Mouse (Mus musculus): Measurements from ENCODE around the gene Grap2. TPM values are rescaled to one million over a fixed set of nuclear protein-coding genes. Genes with fewer than 3 reads are reported as not detected.
"Not testable (repeated sequence)": the region's sequence is repeated elsewhere in the genome, so short reads cannot be mapped to it uniquely, and the experiment has no call there.

The Grap2 gene
- total RNA-seq, 2 experiments from 2014 or later: 0.32 to 0.75 TPM

DNA sequence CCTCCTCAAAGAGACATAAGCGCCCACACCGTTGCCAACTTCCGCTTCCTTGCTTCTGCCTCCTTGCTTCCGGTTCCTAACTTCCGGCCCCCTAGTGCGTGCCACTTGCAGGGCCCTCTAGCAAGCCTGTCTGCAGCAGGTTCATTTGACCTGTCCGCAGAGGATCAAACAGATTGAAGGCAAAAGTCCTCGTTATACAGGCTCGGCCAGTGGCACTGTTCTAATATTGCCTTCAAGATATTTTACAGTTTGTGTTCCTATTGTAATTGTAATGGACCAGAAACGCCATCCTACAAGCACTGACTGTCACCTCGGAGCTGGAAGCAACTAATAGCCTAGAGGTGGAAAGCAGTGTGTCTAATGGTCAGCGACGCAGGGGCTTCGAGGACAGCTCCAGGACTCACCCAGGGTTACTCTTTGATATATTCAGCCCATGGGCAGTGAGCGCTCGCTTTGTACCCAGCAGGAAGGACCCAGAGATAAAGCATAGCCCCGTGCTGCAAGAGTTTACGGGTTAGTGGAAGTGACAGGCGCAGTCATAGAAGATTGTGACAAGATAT, 7.2 kb upstream of the Grap2 start, which contains the start of gene Enthd1:
Gene Enthd1 (minus strand): TSS at position 51 of the 560 bp plus-strand sequence.
- no peak for DNase-seq (ENCODE audit: low spot score in 2 of 2)

DNA sequence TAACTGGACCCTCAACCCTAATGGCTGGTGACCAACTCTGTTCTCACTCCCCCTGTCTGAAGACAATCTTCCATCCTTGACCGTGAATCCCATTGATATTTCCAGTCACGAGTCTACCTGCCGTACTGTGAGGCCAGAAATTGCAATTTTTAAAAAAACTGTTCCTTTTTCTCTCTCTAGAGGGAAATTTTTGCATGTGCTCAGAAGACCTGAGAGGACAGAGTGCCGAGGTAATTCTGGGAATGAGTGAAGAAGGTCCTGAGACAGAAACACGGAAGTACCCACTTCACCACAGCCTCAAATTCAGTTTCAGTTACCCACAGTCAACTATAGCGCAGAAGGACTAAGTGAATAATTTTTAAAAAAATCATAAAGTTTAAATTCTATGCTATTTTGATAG, 5.7 kb upstream of the Grap2 start:
- no peak for DNase-seq (ENCODE audit: low spot score in 2 of 2)

DNA sequence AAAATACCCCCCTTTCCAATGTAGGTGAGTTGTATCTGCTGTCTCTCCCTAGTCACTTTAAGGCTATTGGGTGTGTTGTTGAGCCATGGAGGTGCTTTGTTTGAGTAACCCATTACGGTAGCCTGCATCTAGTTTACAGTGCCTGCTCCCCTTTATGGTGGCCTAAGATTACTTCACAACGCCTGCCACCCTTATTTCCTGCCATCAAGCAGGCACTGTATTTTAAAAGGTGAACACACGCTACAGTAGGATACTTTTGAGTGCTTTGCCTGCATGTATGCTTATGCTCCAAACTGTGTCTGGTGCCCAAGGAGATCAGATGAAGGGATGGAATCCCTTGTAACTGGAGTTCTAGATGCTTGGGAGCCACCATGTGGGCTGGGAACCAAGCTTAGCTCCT, 5.3 kb upstream of the Grap2 start:
- DNase-seq (ENCODE audit: low spot score in 2 of 2): no peak

DNA sequence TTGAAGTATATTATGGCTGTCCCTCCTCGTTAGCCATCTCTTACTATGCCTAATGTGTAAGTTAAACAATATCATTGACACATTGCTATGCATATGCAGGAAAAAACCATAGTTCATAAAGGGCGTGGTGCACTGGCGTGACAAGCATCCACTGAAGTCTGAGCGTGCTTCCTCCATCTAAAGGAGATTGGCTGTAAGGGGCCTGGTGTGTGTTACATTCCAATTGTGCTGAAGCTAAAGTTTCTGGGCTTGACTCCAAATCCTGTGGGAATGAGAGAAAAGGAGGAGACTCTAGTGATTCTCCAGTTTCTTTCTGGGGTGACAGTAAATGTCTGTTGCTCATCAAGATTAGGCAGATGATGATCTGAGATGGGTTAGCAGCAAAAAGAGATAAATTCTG, 4.7 kb upstream of the Grap2 start:
- no peak for DNase-seq (ENCODE audit: low spot score in 2 of 2)

DNA sequence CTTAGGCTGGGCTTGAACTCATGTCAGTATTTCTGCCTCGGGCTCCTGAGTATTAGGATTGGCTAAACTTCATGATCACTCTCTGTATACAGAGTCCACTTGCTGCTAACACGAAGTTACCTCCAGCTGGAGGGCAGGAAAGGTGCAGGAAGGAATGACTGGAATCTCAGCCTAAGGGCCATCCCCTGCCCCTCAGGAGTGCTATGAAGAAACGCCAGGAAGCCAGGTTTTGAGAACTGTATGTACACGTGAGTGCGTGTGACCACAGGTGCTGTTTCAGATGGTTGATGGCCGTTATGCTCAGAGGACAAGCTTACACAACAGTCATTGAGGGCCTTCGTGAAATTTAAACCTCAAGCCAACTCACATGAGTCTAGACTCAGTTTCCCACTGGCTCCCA, 3.2 kb upstream of the Grap2 start:
- DNase-seq (ENCODE audit: low spot score in 2 of 2): no peak

DNA sequence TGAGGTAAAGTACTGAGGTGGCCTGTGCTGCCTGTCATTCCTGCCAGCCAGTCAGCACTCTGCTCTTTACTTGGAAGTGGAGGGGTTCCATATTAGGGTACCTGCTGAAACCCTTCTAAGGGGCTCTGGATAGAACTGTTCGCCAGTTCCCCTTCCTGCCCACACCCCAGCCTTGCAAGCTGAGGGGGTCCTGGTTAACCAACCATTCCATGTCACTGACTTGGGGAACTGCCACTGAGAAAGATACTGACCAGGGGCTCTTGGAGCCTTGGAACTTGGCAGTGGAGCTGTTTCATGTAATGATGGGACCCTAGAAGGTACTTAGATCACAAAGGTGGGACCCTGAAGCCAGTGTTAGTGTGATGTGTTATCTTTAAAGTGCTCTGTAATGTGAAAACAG, 2.2 kb upstream of the Grap2 start:
- DNase-seq (ENCODE audit: low spot score in 2 of 2): no peak

DNA sequence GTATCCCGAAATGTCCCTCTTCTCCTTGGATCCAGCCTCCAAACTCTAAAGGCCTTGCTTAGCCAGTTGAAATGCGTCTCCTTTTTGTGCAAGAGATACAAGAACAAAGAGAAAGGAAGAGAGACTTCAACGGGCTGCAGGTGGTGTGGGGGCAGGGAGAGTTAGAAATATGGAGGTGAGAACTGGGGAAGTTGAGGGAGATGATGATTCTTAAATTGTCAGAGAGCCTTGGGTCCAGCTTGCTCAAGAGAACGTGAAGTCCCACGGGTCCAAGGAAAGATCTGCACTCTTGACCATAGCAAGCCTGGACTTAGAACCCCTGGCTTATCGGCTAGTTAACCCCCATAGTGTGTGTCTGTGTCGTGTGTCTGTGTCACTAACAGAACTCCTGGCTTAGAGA, 783 bp upstream of the Grap2 start:
- DNase-seq (ENCODE audit: low spot score in 2 of 2): no peak

DNA sequence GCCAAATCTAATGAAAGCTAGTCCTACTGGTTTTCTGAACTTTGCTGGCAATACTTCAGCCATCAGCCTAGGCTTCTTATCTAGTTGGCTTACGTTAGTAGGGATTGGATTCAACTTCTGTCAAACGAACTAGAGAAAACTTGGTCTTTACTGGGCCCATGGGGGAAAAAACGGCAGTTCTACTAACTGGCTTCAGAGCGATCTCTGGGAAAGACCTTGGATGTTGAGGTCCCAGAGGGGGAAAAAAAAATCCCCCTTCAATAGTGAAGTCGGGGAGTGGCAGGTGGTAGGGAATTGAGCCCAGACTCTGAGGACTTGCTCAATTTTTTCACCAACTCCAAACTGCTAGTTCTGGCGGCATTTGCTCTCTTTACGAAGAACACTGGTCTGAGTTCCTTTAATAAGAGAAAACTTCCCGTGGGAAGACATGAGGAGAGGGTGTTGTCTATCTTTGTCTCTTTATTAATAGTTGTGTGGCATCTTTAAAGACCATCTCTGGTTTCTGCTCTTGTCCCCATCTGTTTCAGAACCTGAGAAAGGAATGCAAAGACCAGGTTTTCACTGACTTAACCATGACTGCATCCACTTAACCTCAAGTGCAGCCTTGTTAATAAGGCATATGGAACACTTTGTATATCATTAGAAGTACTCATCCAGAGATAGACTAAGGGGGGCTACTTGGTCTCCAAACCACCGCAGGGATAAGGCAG, 572 bp downstream of the Grap2 start:
- DNase-seq (ENCODE audit: low spot score in 2 of 2): no peak

DNA sequence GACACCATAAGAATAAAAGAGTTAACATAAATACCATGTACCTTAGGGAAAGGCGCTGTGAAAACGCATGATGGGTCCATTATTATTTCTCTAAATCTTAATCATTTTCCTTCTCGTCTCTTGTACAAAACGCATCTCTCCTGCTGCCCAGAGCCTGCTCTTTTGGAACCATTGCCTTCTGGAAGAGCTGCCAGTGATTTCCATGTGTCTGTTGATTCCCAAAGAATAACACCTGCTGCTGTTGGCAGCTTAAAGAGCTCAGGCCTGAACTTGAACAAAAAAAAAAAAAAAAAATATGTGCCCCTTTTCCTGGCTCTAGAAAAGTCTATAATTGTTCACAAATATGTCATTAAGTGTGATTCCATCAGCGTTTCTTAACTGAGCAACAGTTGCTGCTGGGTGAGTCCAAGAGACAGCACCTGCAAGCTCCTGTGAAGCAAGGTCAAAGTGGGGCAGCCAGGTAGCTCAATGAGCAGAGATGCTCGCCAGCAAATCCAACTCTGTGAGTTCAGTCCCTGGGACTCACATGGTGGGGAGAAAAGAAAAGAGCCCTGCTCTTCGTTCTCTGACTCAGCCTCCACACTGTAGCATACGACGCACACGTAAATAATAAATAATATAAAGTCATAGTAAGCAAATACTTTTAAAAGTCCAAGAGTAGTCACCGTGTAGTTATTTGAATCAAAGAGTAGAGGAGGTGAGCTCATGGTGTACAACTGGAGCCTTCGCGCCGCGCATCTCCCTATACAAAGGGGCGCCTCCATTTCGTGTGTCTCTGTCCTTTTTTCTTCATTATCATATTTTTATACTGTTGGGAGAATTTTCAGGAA, 2.0 kb downstream of the Grap2 start:
- no peak for DNase-seq (ENCODE audit: low spot score in 2 of 2)

DNA sequence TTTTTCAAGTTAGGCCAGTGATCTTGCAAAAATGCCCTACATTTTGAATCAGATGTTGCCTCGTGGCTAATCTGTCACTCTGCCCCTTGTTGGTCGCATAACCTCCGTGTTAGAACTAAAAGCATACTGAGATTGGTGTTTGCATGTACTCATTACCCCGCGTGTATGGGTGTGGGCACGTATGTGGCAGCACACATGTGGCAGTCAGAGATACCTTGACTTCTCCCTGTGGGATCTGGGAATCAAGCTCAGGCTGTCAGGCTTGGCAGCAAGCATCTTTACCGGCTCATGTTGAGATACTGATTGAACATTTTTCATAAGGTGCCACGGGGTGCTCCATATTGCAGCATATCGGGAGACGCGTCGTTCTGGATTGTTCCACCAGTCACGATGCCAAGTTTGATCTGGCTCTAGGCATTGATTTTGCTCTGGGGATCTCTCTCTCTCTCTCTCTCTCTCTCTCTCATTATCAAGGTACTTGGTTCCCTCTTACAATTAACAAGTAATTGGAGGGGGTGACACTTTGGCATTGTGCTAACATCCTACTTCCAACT, 3.5 kb downstream of the Grap2 start:
- no peak for DNase-seq (ENCODE audit: low spot score in 2 of 2)

DNA sequence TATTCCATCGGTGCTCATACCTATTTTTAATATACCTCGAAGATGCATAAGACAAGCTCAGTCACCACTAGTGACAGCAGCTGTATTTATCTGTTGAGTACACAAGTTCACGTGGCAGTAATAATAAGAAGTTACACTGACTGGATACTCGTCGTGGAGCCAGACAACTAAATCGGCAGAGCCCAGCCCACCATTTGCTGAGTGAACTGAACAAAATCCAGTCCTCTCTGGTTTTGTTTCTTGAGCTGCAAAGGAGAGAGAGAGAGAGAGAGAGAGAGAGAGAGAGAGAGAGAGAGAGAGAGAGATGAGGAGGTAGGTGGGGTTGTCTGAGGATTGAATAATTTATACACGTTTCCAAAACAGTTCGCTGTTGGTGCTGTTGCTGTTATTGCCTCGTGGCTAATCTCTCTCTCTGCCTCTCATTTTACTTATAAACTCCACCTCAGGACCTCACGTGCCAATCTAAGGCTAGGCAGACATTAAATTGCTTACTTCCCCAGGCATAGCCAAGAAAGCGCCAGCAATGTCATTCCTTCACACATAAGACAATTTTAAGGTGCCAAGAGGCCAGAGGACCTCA, 4.1 kb downstream of the Grap2 start:
- DNase-seq (ENCODE audit: low spot score in 2 of 2): no peak

DNA sequence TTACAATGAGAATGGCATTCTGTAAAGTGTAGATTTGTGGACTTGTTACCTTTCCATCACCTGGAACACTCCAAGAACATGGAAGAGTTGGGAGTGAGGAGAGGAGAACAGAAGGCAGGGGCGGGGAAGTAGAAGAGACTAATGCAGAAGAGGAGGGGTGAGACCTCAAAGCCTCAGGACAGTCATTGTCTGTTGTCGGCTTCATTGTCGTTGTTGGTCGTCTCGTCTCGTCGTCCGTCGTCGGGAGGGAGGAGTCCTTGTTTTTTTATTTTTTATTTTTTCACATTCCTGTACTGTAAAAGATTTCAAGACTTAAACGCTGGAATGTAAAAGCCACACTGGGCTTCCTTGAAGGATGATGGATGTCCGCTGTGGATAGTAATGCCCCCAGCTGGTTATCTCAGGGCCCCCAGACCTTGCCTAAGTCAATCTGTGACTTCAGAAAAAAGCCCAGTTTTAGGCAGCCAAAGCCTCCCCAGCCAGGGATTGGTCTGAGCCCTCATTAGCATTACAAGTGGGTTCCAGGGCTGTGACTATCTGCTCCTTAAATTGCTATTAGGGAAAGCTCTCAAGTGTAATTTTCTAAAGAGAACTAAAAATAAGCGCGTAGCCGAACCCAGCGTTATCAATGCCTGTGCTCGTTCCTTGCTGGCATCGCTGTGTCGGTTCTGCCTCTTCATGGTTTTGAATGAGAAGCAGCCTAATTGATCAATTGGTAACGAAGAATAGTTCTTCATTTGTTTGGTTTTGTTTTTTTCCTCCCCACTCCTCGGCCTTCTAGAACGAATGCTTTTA, 5.0 kb downstream of the Grap2 start:
- no peak for DNase-seq (ENCODE audit: low spot score in 2 of 2)

DNA sequence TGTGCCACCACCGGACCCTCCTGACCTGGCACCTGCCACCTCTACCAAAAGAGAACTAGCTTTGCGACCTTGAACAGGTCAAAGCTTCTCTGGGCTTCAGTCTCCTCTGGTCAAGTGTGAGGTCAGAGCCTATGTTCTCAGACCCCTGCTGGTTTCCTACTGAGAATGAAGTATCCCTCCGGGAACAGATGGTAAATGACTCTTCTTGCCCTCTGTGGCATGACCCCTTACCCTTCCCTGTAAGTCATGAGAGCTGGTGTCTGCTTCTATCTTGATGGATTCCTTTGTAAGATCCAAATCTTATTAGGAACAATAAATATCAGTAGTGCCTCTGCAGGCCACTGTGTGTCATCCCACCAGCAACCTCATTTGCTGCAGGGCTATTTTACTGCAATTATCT, 6.7 kb downstream of the Grap2 start:
- DNase-seq (ENCODE audit: low spot score in 2 of 2): no peak

DNA sequence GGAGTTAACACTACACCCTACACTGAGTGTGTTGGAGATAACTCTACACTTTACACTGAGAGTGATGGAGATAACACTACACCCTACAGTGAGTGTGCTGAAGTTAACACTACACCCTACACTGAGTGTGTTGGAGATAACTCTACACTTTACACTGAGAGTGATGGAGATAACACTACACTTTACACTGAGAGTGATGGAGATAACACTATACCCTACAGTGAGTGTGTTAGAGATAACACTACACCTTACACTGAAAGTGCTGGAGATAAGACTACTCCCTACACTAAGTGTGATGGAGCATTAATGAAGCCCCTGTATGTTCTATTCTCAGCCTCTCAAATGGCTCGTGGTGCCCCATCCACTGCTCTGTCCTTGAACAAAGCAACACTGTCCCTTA, 8.2 kb downstream of the Grap2 start:
- DNase-seq (ENCODE audit: low spot score in 2 of 2): not testable (repeated sequence)

DNA sequence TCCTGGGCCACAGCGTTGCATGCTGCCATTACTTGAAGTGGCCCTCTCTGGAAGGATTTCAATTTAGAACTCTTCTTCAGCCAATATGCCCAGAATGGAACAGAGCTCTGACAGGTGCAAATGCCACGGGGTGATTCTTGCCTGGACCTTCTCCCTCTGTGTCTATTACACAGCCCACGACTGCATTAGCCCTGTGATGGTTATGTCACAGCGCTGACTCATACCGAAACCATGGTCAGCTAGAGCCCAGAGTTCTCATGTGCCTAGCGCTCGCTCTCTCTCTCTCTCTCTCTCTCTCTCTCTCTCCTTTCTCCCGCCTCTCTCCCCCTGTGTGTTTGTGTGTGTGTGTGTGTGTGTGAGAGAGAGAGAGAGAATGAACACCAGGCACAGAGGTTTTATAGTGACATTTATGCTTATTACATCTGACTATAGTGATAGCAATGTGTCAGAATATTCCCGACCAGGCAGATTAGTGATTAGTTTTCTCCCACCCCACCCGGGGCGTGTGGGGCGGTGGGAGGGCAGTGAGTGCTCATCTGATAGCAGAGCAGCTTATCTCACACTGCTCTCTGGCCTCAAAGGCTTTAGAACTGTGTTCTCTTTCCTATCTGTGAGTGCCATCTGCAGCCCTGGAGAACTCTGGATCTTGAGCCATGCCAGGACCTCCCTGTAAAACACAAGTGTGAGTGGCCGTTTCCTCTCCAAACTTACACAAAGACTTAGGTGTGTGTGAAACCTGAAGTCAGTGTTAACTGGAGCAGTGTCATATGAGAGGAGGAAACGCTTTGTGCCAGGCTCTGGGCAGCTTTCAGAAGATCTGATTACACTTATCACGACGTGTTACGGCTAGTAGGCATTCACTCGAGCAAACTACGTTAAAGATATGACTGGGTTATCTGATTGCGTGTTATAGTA, 10.4 kb downstream of the Grap2 start:
- no peak for DNase-seq (ENCODE audit: low spot score in 2 of 2)

DNA sequence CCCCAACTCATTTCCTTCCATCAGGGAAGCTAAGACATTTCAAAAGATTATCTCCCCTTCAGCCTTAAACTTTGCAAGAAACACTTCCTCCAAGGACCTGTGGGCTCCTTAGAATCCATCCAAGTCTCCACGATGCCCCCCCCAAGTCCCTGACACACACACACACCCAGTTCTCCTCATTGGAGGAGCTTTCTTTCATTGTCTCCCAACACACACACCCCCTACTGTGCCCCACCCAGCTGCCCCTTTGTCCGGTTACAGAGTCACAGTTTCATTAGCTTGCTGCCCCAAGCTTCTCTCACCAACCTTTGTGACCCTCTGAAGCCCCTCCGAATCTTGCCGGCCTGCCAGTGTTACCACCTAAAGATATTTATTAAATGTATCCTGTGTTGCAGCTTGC, 13.9 kb downstream of the Grap2 start:
- no peak for DNase-seq (ENCODE audit: low spot score in 2 of 2)

DNA sequence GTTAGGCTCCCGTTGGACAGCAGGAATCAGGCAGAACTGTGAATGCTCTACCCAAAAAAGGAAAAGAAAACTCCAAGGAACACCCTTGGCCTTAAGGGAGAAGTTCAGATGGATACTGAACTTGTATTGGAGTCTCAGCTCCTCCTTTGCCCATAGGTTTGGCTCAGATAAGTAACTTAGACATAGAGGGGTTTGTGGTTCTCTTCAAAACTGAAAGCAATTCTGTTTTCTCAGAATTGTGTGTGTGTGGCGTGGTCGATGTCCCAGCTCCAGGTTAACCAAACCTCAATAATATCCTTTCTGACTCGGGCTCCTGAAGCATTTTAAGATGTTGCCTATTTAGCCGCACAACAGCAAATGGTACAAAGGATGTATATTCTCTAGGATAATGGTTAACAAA, 18.2 kb downstream of the Grap2 start:
- DNase-seq (ENCODE audit: low spot score in 2 of 2): no peak

DNA sequence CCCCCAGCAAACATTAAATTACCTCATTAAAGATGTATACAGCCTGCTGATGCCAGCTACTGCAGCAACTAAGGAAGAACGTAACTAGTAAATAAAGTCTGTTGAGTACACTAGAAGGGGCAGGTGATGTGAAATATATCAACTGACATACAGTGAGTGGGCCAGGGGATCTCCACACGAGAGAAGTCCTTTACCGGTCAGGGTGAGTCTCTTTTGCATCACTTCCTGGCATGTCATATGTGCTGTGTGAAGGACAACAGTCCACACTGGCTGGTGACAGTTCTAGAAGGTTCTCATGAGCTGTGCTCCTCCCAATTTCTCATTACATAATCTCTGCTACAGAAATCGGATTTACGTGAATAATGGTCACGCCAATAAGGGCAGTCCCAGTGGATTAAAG, 20.3 kb downstream of the Grap2 start:
- DNase-seq (ENCODE audit: low spot score in 2 of 2): no peak

DNA sequence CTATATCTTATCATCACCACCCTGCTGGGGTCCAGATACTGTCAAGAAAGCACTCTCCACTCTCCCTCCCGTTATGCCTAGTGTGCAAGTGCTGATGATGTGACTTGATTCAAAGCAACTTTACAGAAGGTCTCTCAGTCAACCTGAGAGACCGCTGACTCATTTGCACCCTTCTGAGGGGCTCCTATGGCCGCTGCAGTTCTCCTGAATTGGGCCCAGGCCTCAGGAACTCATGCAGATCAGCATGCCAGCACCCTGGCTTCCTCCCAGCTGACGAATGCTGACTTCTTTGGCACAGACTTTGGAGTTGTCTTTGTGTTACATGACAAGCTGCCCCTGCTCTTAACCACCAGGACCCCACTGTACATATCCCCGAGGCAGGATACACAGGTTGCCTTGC, 21.5 kb downstream of the Grap2 start:
- no peak for DNase-seq (ENCODE audit: low spot score in 2 of 2)

DNA sequence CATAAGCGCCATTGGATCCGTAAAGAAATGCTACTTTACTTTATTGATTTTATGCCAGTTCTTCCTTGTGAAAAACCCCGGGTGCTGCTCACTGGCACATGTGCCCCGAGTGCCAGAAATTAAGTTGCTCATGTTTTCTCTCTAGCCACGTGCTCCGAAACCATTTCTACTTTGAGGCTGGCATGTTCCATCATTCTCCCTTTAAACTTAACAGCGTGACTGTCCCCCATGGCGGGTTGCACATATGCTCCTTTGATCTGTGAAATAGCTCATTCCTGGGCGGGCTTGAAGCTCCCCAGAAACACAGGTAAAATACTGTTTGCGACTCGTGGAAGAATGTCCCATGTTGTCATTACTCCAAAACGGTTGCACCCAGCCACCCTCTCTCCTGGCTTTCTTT, 26.4 kb downstream of the Grap2 start:
- DNase-seq (ENCODE audit: low spot score in 2 of 2): no peak

All from gastrocnemius, postnatal 4 days (tissue).